Mouse (Mus musculus): ENCODE data around the gene Ctnna3.

GRCm38 (mm10) chr10:64861439-64861838 is 1431.5 kb downstream of the Ctnna3 start:
- TF ChIP-seq EP300 (IDR thresholded peaks at IDR 0.05; ENCODE audit: low read depth) = no peak
- TF ChIP-seq CTCF (IDR thresholded peaks at IDR 0.05; ENCODE audit: low read depth) = no peak

Measured in liver, postnatal 0 days (tissue).